Comparison of ENCODE assay signal across 15 mouse cellular contexts in the genomic region with DNA sequence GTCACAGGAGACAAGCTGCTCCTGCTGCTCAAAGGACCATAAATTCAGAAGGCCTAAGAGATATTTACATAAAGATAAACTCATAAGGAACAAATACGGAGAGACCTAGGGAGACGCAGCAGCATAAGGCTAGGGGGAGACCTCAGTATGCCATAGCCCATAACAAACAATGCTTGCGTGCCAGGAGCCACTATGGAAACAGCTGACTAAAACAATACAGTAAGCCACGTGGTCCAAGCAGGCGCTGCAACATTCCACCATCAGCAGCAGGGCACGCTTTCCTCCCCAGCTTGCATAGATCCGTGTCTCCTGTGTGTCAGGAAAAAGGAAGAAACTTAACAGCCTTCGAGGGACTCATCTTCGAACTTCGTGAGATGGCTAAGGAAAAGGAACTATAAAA.
DNase-seq lines count a peak whose midpoint lies in the region; ATAC-seq and TF ChIP-seq lines count a peak whose summit lies in the region.
"Had no signal": no experiment of that assay in that cellular context is flagged by ENCODE, and none has a peak within 500 bp of the region (broad histone marks: within the 10 kb centered on the region; RNA-seq: fewer than 3 reads in every experiment).

No protein-coding gene starts in this region.

- no peak overlapping the region for H3K9ac ChIP-seq in lung, postnatal 0 days (replicated peaks; ENCODE audit: low read depth)
- H3K9ac ChIP-seq: forebrain, embryonic 15.5 days; hindbrain, embryonic 14.5 days; limb, embryonic 12.5 days; neural tube, embryonic 12.5 days had no signal

- no peak for TF ChIP-seq EP300 in lung, postnatal 0 days (IDR thresholded peaks at IDR 0.05)

- no peaks in the 10 kb centered on the region; the same call in 1 of the 2 replicates for H3K27me3 ChIP-seq in lung, postnatal 0 days (replicated peaks; ENCODE audit: insufficient read depth, low read length)
- no peaks in the 10 kb centered on the region for H3K27me3 ChIP-seq in hindbrain, embryonic 10.5 days (ENCODE audit: insufficient read depth, poor library complexity, severe bottlenecking)
- H3K27me3 ChIP-seq: forebrain, embryonic 15.5 days; limb, embryonic 12.5 days; neural tube, embryonic 12.5 days had no signal

- no peaks in the 10 kb centered on the region for H3K9me3 ChIP-seq in lung, postnatal 0 days (ENCODE audit: low read length)
- H3K9me3 ChIP-seq in hindbrain, embryonic 10.5 days = no peaks in the 10 kb centered on the region
- H3K9me3 ChIP-seq: forebrain, embryonic 15.5 days; limb, embryonic 12.5 days; neural tube, embryonic 12.5 days had no signal

- no peak overlapping the region for H3K4me2 ChIP-seq in lung, postnatal 0 days (replicated peaks; ENCODE audit: low read depth, low read length)
- H3K4me2 ChIP-seq: forebrain, embryonic 15.5 days; hindbrain, embryonic 14.5 days; limb, embryonic 12.5 days; neural tube, embryonic 12.5 days had no signal

- no peak for TF ChIP-seq CTCF in lung, postnatal 0 days (IDR thresholded peaks at IDR 0.05)

- H3K4me1 ChIP-seq in lung, postnatal 0 days (ENCODE audit: insufficient read depth, low read depth, low read length) = no peaks in the 10 kb centered on the region
- H3K4me1 ChIP-seq in hindbrain, embryonic 10.5 days (replicated peaks) = peaks cover 10% of the 10 kb centered on the region
- H3K4me1 ChIP-seq: neural tube, embryonic 12.5 days had no signal

- DNase-seq in heart, postnatal 4 days = peak; percentile 27
- no peak for DNase-seq in heart, adult 8-10 months (ENCODE audit: low spot score)
- peak; percentile 23 to 66 for DNase-seq in urinary bladder, adult 18-20 months (ENCODE audit: low spot score in 2 of 2)
- no peak for DNase-seq in urinary bladder, postnatal 4 days (ENCODE audit: low spot score in 2 of 2)
- DNase-seq in lung, postnatal 0 days (ENCODE audit: low spot score) = peak; percentile 62
- no peak for DNase-seq in hindbrain, embryonic 10.5 days (ENCODE audit: low spot score)
- DNase-seq in frontal cortex, postnatal 14 days (ENCODE audit: low spot score in 2 of 2) = no peak
- DNase-seq: adrenal gland, postnatal 14 days; cerebellum, adult 11 months; gastrocnemius, postnatal 14 days; right cerebral cortex, postnatal 4 days had no signal

- H3K4me3 ChIP-seq in lung, postnatal 0 days (ENCODE audit: low read depth, low read length) = no peak overlapping the region
- no peak overlapping the region for H3K4me3 ChIP-seq in hindbrain, embryonic 10.5 days
- H3K4me3 ChIP-seq: forebrain, embryonic 15.5 days; limb, embryonic 12.5 days; neural tube, embryonic 12.5 days had no signal

- ATAC-seq in lung, postnatal 0 days = peak; percentile 77
- ATAC-seq: forebrain, embryonic 15.5 days had no signal

- no peak overlapping the region for H3K27ac ChIP-seq in lung, postnatal 0 days (ENCODE audit: low read length)
- H3K27ac ChIP-seq in hindbrain, embryonic 10.5 days = no peak overlapping the region
- H3K27ac ChIP-seq: forebrain, embryonic 15.5 days; hindbrain, embryonic 14.5 days; limb, embryonic 12.5 days; neural tube, embryonic 12.5 days had no signal

- no peaks in the 10 kb centered on the region for H3K36me3 ChIP-seq in lung, postnatal 0 days (ENCODE audit: insufficient read depth, low read length)
- H3K36me3 ChIP-seq in hindbrain, embryonic 10.5 days = no peaks in the 10 kb centered on the region
- H3K36me3 ChIP-seq: forebrain, embryonic 15.5 days; limb, embryonic 12.5 days; neural tube, embryonic 12.5 days had no signal

- WGBS in lung, postnatal 0 days = 29% methylated on average over 10 of the region's 10 CpGs
- WGBS in hindbrain, embryonic 10.5 days = 80% methylated on average over 10 of the region's 10 CpGs

Comparison
In these comparisons a context has a peak if more than half of its experiments do, and no peak if none do; other contexts are left out.
1. DNase-seq: peak in heart, postnatal 4 days (single experiment), urinary bladder, adult 18-20 months (2 of 2) and lung, postnatal 0 days (single experiment); none in heart, adult 8-10 months (single experiment), urinary bladder, postnatal 4 days (0 of 2), hindbrain, embryonic 10.5 days (single experiment) and frontal cortex, postnatal 14 days (0 of 2).